Mouse (Mus musculus) limb, embryonic 11.5 days (tissue): ENCODE measurements around the gene Drap1. TPM values are rescaled to one million over a fixed set of nuclear protein-coding genes. Genes with fewer than 3 reads are reported as not detected.

Experiments used
- ATAC-seq: fragments of 200-750 bp; cut with Nextera tagmentation; 2 replicates; pipeline ENCODE4 v1.8.0; 2017; ENCODE audit warnings: low read depth; ENCODE audit not compliant: insufficient number of reproducible peaks, low FRiP score, low TSS enrichment
- DNase-seq: peaks from one replicate; pipeline ENCODE4 v3.0.0-alpha.2; 2015; ENCODE audit warnings: low spot score
- H3K27ac ChIP-seq: fragments of 300-500 bp; sonication (generic); replicated peaks from 2 replicates; pipeline ENCODE4 v1.5.1; 2014; ENCODE audit warnings: low read depth, mild to moderate bottlenecking, low read length
- H3K27me3 ChIP-seq: fragments of 300-500 bp; sonication (generic); 2 replicates; pipeline ENCODE4 v1.6.1; 2014; ENCODE audit warnings: mild to moderate bottlenecking, low read length, mixed read lengths; ENCODE audit not compliant: control insufficient read depth, insufficient read depth
- H3K36me3 ChIP-seq: fragments of 300-500 bp; sonication (generic); 2 replicates; pipeline ENCODE4 v1.6.1; 2014; ENCODE audit warnings: mild to moderate bottlenecking, low read length, moderate library complexity, mixed read lengths; ENCODE audit not compliant: control insufficient read depth, insufficient read depth
- H3K4me1 ChIP-seq: fragments of 300-500 bp; sonication (generic); 2 replicates; pipeline ENCODE4 v1.6.1; 2014; ENCODE audit warnings: low read length, mixed read lengths; ENCODE audit not compliant: control insufficient read depth, insufficient read depth
- H3K4me2 ChIP-seq: fragments of 300-500 bp; sonication (generic); 2 replicates; pipeline ENCODE4 v1.6.1; 2014; ENCODE audit warnings: low read depth, mild to moderate bottlenecking, moderate library complexity; ENCODE audit not compliant: severe bottlenecking
- H3K4me3 ChIP-seq: fragments of 300-500 bp; sonication (generic); 2 replicates; pipeline ENCODE4 v1.5.1; 2014; ENCODE audit warnings: low read depth, low read length
- H3K9ac ChIP-seq: fragments of 300-500 bp; sonication (generic); 2 replicates; pipeline ENCODE4 v1.6.1; 2014; ENCODE audit warnings: mild to moderate bottlenecking, low read length
- H3K9me3 ChIP-seq: fragments of 300-500 bp; sonication (generic); 2 replicates; pipeline ENCODE4 v1.6.1; 2016; ENCODE audit warnings: low read length; ENCODE audit not compliant: control insufficient read depth
- WGBS: fragments of 180-500 bp; shearing (Covaris S2); extraction: QIAGEN DNeasy Blood & Tissue Kit; methylation state at CpG from one replicate; pipeline ENCODE4 v1.1.7; 2014; 5-methylcytosine and 5-hydroxymethylcytosine counted together
- polyA plus RNA-seq: library from polyadenylated mRNA; unstranded; fragments of >200 nt; fragmentation: Nextera tagmentation; extraction: Ambion mirVana; gene quantifications from 2 replicates; pipeline ENCODE4 v1.2.1, GENCODE M21; 2014

The Drap1 gene
- polyA plus RNA-seq, 1 experiment from 2014 or later, result 243 TPM

DNA sequence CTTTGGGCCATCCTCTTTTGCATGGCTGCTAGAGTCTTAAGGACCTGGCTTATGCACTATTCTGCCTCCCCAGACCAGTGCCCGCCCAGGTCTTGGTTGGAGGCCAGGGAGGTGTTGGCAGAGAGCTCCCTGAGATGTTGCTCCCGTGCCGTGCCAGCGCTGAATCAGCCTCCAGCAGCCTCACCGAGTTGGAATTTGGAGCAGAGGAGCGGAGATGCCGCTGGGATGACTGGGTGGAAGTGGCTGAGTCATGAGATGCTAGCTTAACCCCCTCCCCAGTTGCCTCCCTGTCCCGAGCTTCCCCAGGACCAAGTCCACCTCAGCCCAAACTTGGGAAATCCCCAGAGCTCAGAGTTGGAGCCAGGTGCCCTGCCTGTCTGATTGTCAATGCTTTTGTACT, 5.0 kb upstream of the Drap1 start:
- no peaks in the 10 kb centered on the region for H3K27me3 ChIP-seq
- ATAC-seq (no peak), DNase-seq (no peak)
- H3K4me1 ChIP-seq, result peaks cover 21% of the 10 kb centered on the region
- H3K9ac ChIP-seq, result no peak overlapping the region
- H3K4me2 ChIP-seq, result no peak overlapping the region
- H3K9me3 ChIP-seq, result no peaks in the 10 kb centered on the region
- H3K27ac ChIP-seq, result no peak overlapping the region
- 72% methylated on average over 8 of the region's 8 CpGs for WGBS
- H3K36me3 ChIP-seq, result peaks cover 9% of the 10 kb centered on the region; the same call in 1 of the 2 replicates
- H3K4me3 ChIP-seq, result no peak overlapping the region

DNA sequence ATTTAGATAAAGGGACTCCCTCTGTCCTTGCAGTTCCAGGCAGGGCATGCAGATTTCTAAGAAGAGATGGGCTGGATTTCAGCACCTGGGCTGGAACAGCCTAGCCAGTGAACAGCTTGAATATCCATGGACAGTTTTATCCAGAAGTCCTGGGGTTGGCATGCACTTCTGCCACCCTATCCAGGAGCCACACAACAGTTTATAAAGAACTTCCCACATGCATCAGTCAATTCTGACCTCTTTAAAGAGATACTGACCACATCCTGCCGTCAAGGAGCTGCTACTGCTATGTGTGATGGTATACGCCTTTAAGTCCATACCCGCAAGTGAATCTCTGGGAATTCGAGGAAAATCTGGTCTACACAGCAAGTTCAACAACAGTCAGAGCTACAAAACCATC, 4.4 kb upstream of the Drap1 start:
- H3K9ac ChIP-seq, result no peak overlapping the region
- DNase-seq (no peak), ATAC-seq (no peak)
- H3K4me2 ChIP-seq, result no peak overlapping the region
- no peak overlapping the region for H3K4me3 ChIP-seq
- H3K27ac ChIP-seq, result no peak overlapping the region
- 77% methylated on average over 4 of the region's 4 CpGs for WGBS
- H3K36me3 ChIP-seq, result peaks cover 9% of the 10 kb centered on the region; the same call in 1 of the 2 replicates
- no peaks in the 10 kb centered on the region for H3K27me3 ChIP-seq
- H3K4me1 ChIP-seq, result peaks cover 21% of the 10 kb centered on the region
- no peaks in the 10 kb centered on the region for H3K9me3 ChIP-seq

DNA sequence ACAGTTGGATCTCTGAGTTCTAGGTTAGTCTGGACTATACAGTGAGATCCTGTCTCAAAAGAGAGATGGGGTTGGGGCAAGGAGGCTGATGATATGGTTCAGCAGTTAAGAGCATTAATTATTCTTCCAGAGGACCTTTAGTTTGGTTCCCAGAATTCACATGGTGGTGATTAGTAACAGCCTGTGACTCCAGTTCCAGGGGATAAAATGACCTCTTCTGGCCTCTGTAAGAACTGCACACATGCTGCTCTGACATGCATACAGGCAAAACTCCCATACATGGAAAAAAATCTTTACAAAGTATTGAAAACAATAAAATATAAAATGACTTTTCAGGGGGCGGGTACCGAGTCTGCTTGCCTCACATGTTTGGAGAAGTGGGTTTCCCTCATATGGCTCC, 3.3 kb upstream of the Drap1 start:
- ATAC-seq (no peak), DNase-seq (no peak)
- 84% methylated on average over 2 of the region's 2 CpGs for WGBS
- Histone ChIP-seq H3K4me2 (no peak overlapping the region), H3K4me3 (no peak overlapping the region), H3K36me3 (peaks cover 9% of the 10 kb centered on the region; the same call in 1 of the 2 replicates), H3K27me3 (no peaks in the 10 kb centered on the region), H3K4me1 (peaks cover 18% of the 10 kb centered on the region), H3K9ac (no peak overlapping the region), H3K27ac (no peak overlapping the region), H3K9me3 (no peaks in the 10 kb centered on the region)

DNA sequence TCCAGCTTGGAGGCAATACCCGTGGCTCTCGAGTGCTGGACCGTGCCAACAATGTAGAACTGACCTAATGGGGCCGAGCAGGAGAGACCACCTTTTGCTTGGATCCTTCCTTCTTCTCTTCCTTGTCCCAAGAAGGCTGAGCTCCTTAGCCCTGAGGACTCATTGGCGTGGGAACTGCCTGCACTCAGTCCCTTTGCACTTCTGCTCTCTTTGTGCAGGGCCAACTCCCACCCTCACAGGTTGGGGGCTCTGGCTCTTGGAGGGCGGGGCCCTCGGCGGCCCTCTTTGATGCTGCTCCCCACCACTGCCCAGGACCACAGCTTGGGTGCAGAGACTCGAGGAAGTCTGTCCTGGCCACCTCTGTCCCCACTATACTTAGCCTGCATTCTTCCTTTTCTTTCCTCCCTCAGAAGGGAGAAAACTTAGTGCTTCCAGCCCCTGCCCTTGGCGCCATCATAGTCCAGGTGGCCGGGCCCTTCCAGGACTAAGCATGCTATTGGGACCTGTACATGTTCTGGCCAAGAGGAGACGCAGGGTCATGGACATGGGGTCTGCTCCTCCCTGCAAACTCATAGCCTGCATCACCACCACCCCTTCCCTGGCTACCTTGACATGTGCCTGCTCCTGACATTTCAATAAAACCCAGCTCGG, 2.0 kb upstream of the Drap1 start:
- Histone ChIP-seq H3K27ac (no peak overlapping the region), H3K9me3 (no peaks in the 10 kb centered on the region), H3K4me1 (peaks cover 19% of the 10 kb centered on the region), H3K4me2 (no peak overlapping the region), H3K36me3 (peaks cover 16% of the 10 kb centered on the region), H3K4me3 (no peak overlapping the region), H3K9ac (no peak overlapping the region), H3K27me3 (no peaks in the 10 kb centered on the region)
- WGBS, result 93% methylated on average over 13 of the region's 13 CpGs
- ATAC-seq (no peak), DNase-seq (no peak)

DNA sequence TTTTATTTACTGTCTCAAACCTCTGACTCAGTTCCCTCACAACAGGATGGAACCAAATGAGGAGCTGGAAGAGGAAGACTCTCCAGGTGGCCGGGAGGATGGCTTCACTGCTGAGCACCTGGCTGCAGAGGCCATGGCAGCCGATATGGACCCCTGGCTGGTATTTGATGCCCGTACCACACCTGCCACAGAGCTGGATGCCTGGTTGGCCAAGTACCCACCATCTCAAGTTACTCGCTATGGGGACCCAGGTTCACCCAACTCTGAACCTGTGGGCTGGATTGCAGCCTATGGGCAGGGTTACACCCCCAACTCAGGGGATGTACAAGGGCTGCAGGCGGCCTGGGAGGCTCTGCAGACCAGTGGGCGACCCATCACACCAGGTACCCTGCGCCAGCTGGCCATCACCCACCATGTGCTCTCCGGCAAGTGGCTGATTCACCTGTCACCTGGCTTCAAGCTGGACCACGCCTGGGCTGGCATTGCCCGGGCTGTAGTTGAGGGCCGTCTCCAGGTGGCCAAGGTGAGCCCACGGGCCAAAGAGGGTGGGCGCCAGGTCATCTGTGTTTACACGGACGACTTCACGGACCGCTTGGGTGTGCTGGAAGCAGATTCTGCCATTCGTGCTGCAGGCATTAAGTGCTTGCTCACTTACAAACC, 1.3 kb upstream of the Drap1 start:
- H3K9me3 ChIP-seq, result no peaks in the 10 kb centered on the region
- H3K36me3 ChIP-seq, result peaks cover 17% of the 10 kb centered on the region
- no peaks in the 10 kb centered on the region for H3K27me3 ChIP-seq
- no peak overlapping the region for H3K27ac ChIP-seq
- peak overlapping the region; percentile 87 for H3K4me2 ChIP-seq
- no peak for DNase-seq
- H3K4me1 ChIP-seq, result peaks cover 19% of the 10 kb centered on the region
- H3K9ac ChIP-seq, result peak overlapping the region; percentile 95
- peak overlapping the region; percentile 88 for H3K4me3 ChIP-seq
- WGBS, result 92% methylated on average over 18 of the region's 18 CpGs
- ATAC-seq, result no peak

DNA sequence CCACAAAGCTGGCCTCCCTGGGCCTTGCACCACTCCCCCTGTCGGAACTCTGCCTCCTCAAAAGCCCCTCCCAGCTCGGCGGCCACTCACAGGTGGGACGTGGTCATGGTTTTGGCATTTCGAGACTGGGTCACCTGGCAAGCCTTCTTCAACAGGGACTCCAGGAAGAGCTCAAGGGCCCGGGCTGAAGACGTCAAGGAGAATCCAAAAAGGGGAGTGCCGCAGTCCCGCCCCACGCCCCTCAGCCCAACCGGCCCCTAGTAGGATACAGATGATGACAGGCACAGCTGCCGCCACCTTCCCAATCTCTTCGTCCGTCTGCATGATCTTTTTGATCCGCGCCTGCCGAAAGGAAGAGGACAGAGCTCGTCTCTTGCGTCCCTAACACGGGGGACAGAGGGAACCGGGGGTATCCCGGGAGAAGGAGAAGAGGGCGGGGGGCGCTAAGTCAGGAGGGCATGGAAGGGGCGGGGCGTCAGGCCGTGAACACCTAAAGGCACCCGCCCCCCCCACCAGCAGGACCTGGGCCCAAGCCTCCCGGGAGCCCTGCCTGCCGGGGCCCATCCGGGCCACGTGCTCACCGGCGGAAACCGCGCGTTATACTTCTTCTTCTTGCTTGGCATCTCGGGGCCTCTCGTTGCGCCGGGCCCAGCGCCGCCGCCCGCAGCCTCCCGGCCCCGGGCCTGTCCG, 542 bp downstream of the Drap1 start:
- Histone ChIP-seq H3K4me3 (peak overlapping the region; percentile 88), H3K9me3 (no peaks in the 10 kb centered on the region), H3K4me1 (peaks cover 19% of the 10 kb centered on the region), H3K4me2 (peak overlapping the region; percentile 87), H3K27ac (peak overlapping the region; percentile 83), H3K36me3 (peaks cover 23% of the 10 kb centered on the region), H3K27me3 (no peaks in the 10 kb centered on the region), H3K9ac (peak overlapping the region; percentile 72)
- DNase-seq (no peak), ATAC-seq (peak; percentile 64)
- under 1% methylated on average over 41 of the region's 48 CpGs for WGBS

DNA sequence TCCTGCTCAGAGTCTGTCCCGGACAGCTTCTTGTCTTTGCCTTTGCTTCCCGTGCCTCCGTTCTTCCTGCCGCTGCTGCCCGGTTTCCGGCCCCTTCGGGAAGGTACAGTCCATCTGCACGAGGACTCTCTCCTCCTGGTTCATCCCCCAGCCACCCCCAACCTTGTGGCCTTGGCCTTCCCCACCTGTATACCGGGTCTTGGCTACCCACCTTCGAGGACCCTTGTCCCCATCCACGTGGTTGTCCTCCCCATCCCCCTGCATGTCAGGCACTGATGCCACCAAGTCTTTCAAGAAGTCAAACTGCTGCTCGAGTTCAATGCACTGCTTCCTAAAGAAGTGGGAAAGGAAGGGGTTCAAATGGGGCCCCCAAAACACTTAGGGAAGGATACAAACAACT, 1.2 kb downstream of the Drap1 start:
- ATAC-seq (no peak), DNase-seq (no peak)
- H3K9me3 ChIP-seq, result no peaks in the 10 kb centered on the region
- peak overlapping the region; percentile 88 for H3K4me3 ChIP-seq
- H3K4me2 ChIP-seq, result peak overlapping the region; percentile 87
- H3K27ac ChIP-seq, result no peak overlapping the region
- H3K9ac ChIP-seq, result peak overlapping the region; percentile 72
- 68% methylated on average over 12 of the region's 12 CpGs for WGBS
- H3K27me3 ChIP-seq, result no peaks in the 10 kb centered on the region
- peaks cover 23% of the 10 kb centered on the region for H3K36me3 ChIP-seq
- peaks cover 19% of the 10 kb centered on the region for H3K4me1 ChIP-seq

DNA sequence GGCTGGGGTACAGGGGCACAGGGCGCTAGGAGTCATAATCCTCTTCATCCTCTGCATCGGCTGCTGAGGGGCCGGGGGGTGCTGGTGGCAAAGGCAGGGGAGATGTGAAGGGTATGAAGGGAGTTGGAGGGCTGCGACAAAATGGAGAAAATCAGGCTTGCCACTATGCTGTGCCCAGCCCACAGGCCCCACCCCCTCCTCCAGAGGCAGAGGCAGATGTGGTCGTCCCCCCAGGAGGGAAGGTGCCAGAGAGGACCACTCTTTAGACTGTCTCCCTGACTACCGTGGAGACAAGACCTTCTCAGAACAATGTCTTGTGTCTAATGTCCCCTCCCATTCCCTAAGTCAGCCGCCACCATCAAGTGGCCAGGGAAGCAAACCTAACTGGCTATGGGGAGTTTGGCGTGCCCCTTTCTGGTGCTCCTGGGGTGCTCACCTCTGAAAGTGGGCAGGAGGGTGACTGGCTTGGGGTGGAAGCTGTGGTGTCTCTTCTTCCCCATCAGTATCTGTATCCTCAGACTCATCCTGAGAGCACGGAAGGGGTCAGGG, 1.8 kb downstream of the Drap1 start:
- H3K4me3 ChIP-seq, result peak overlapping the region; percentile 88; the same call in 1 of the 2 replicates
- peaks cover 23% of the 10 kb centered on the region for H3K36me3 ChIP-seq
- peak overlapping the region; percentile 87 for H3K4me2 ChIP-seq
- DNase-seq (no peak), ATAC-seq (no peak)
- H3K27me3 ChIP-seq, result no peaks in the 10 kb centered on the region
- no peak overlapping the region for H3K27ac ChIP-seq
- WGBS, result 86% methylated on average over 9 of the region's 9 CpGs
- H3K9me3 ChIP-seq, result no peaks in the 10 kb centered on the region
- H3K4me1 ChIP-seq, result peaks cover 19% of the 10 kb centered on the region
- H3K9ac ChIP-seq, result no peak overlapping the region; the same call in 1 of the 2 replicates
